ENCODE assay signal across 8 mouse cellular contexts in the genomic region with DNA sequence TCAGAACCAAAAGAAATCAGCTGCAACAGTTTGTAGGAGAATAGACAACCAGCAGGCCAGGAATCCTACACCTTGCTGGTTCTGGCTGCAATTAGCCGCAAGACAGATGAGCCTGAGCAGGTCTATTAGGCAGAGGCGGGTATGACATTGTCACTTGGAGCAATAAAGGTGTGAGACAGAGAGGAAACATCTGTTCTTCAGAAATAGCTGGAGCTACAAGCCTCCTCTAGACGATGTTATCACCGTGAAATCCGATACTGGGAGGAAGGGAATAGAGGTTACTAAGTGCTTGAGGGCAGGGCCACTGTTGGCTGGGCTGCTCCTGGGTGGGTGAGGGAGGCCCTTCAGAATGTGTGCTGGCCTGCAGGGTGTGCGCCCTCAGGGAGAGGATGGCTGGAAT.
A peak's percentile ranks its signal among the peaks of the same experiment; 100 is the strongest.
DNase-seq lines count a peak whose midpoint lies in the region; ATAC-seq lines count a peak whose summit lies in the region.

No protein-coding gene starts in this region.

- 3% methylated on average over 6 of the region's 6 CpGs for WGBS in limb, embryonic 12.5 days

- intact Hi-C loops in heart, postnatal 14 days (cut with DNase I): no loop called here
- intact Hi-C loops in left cerebral cortex, postnatal 10 days (cut with DNase I): no loop called here

- H3K36me3 ChIP-seq in limb, embryonic 12.5 days: no peaks in the 10 kb centered on the region

- peak overlapping the region; percentile 70 for H3K27ac ChIP-seq in limb, embryonic 12.5 days

- peak; percentile 60 for DNase-seq in urinary bladder, postnatal 14 days (ENCODE audit: low spot score)
- DNase-seq in urinary bladder, postnatal 10 days (ENCODE audit: low spot score): no peak
- DNase-seq in heart, postnatal 14 days: peak; percentile 10 to 26
- peak; percentile 46 for DNase-seq in yolk sac, embryonic 10.5 days (ENCODE audit: low spot score)
- DNase-seq in left cerebral cortex, adult 8-10 months (ENCODE audit: low spot score in 2 of 2): no peak
- DNase-seq in left cerebral cortex, postnatal 10 days (ENCODE audit: extremely low spot score in 1 of 2, low spot score in 2 of 2): no peak

- H3K27me3 ChIP-seq in limb, embryonic 12.5 days: no peaks in the 10 kb centered on the region; the same call in 1 of the 2 replicates

- H3K4me3 ChIP-seq in limb, embryonic 12.5 days (replicated peaks): no peak overlapping the region

- no peaks in the 10 kb centered on the region for H3K9me3 ChIP-seq in limb, embryonic 12.5 days

- H3K4me2 ChIP-seq in limb, embryonic 12.5 days: no peak overlapping the region; the same call in 1 of the 2 replicates

- H3K4me1 ChIP-seq in limb, embryonic 12.5 days (replicated peaks): peaks cover 62% of the 10 kb centered on the region

- H3K9ac ChIP-seq in limb, embryonic 12.5 days (replicated peaks): no peak overlapping the region

- peak; percentile 78 for ATAC-seq in limb, embryonic 12.5 days (ENCODE audit: insufficient number of reproducible peaks, insufficient read depth, low FRiP score, low TSS enrichment, low read depth)
- ATAC-seq in megakaryocyte-erythroid progenitor cell, adult 5-6 weeks (replicated peaks; ENCODE audit: low FRiP score, low TSS enrichment, poor library complexity, severe bottlenecking): no peak

Comparison
In these comparisons a context has a peak if more than half of its experiments do, and no peak if none do; other contexts are left out.
1. DNase-seq: peak in urinary bladder, postnatal 14 days (single experiment), heart, postnatal 14 days (2 of 2) and yolk sac, embryonic 10.5 days (single experiment); none in urinary bladder, postnatal 10 days (single experiment), left cerebral cortex, adult 8-10 months (0 of 2) and left cerebral cortex, postnatal 10 days (0 of 2).